Mouse (Mus musculus): Measurements from ENCODE around the gene Wnt5b. TPM values are rescaled to one million over a fixed set of nuclear protein-coding genes. Genes with fewer than 3 reads are reported as not detected.

Gene Wnt5b
- total RNA-seq, 2 experiments from 2014 or later, result 0.64 to 1.6 TPM

DNA sequence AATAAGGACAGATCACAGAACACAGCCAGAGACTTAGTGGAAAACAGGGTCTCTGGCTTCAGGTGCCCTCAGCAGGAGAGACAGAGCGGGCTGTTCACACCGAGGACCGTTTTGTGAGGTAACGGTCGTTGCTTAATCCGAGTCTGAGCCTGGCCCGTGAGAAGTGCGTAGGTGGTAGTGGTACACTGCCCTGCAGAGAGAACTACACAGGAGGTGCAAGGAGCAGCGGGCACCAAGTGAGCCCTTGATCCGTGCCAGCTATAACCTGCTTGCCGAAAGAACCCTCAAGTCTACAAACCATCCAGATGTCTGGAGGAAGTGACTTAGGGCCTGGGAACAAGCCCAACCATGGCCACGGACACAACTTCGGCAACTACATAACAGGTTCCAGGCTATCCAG lies 114.8 kb downstream of the Wnt5b start:
- no peak for DNase-seq
- intact Hi-C loops (cut with DNase I), result no loop called here

DNA sequence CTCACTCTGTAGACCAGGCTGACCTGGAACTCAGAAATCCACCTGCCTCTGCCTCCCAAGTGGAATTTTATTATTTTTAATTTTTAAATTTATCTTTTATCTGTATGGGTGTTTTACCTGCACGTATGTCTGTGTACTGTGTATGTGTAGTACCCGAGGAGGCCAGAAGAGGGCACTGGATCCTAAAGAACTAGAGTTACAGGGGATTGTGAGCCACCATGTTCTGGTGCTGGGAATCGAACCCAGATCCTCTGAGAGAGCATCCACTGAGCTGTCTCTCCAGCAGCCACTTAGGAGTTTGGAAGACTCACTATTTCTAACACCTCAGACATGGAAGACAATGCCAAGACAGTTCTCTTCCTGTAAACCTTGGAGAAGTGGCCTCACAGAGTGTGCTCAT lies 115.5 kb downstream of the Wnt5b start:
- intact Hi-C loops (cut with DNase I), result no loop called here

DNA sequence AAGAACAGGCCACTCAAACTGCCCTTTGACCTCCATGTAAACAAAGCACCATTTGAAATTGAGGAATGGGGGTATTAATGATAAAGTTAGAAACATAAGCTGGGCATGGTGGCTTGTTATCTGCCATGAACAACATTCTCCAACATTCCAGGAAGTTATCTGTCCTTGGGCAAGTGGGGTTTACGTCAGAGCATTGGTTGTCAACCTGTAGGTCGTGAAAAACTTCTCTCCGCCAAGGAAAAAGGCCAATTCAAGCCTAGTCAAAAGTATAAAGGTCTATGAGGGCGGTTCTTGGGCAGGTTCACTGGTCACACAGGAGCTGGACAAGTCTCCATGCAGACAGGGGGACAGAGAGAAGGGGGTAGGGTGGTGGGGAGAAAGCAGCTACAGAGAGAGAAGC lies 123.1 kb downstream of the Wnt5b start:
- intact Hi-C loops (cut with DNase I), result no loop called here

More for the DNA sequence above, 115.5 kb downstream of the Wnt5b start:
- DNase-seq, result no peak

DNA sequence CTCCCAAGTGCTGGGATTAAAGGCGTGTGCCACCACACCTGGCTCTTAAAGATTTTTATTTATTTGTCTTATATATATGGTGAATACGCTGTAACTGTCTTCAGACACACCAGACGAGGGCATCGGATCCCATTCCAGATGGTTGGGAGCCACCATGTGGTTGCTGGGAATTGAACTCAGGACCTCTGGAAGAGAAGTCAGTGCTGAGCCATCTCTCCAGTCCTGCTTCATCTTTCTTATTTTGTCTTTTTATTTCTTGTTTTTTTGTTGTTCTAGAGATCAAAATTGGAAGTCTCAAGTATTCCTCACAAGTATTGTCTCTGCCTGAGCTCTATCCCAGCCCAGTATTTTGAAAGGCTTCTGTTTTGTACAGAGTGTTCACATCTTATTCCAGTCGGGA lies 123.8 kb downstream of the Wnt5b start:
- intact Hi-C loops (cut with DNase I), result no loop called here
- DNase-seq, result no peak

More for the DNA sequence above, 123.1 kb downstream of the Wnt5b start:
- no peak for DNase-seq

DNA sequence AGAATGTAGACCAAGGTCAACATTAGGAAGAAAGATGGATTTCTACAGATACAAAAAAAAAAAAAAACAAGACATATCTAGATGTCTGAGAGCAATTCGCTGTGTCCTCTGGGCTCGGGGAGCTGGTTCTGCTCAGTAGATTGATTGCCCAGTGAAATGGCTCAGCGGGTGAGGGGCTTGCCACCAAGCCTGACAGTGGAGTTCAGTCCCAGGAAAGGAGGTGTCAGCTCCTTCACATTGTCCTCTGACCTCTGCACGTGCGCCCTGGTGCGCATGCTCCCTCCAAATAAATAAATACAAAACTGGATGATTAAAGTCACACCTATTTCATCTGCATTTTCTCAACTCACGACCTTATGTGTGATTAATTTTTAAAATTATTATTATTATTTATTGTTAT lies 124.7 kb downstream of the Wnt5b start:
- intact Hi-C loops (cut with DNase I), result no loop called here
- no peak for DNase-seq

DNA sequence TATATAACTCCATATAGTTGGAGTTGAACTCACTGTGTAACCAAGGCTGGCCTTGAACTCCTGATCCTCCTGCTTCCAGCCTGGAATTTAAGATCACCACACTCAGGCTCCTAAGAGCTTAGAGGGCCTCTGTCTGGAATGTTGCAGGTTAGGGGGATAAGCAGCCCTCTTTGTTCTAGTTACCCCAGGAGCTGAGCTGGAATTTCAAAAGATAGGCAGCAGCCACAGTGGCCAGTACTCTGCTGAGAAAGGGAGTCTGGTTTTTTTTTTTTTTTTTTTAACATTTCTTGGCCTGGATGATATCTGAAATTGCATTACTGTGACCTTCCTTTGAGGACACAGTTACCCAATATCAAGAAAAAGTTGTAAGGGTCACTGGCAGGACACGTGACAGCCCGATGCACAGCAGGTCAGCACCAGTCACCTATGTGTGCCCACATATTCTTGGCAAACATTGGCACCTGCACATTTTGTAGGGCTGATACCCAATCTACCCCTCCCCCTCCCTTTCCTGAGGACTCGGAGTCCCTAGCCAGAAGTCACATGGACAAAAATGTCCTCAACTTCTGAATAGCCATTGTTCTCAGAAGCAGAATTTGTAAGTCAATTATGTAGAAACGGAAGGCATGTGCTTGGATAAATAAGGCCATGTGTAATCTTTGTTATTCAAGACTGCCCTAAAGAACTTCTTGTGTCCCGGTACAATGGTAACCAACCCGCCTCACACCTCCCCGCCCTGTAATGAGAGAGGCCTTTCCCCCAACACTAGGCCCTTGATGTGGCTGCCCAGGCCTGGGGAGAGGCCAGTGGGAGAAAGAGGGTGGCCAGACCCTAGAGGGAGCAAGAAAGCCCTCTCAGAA lies 125.5 kb downstream of the Wnt5b start:
- no peak for DNase-seq
- intact Hi-C loops (cut with DNase I), result no loop called here

DNA sequence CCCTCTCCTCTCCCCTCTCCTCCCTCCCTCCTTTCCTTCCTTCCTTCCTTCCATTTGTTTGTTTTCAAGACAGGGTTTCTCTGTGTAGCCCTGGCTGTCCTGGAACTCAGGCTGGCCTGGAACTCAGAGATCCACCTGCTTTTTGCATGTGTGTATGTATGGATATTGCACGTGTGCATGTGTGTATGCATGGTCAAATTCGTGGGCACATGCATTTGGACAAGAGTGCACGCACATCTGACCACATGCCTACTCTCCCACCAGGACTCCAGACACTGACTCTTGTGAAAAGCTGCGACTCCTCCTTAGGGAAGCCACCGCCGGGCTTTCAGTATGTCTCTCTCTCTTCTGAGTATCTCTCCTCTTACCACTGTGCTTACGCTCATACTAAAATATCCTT lies 126.3 kb downstream of the Wnt5b start:
- intact Hi-C loops (cut with DNase I), result no loop called here
- no peak for DNase-seq

DNA sequence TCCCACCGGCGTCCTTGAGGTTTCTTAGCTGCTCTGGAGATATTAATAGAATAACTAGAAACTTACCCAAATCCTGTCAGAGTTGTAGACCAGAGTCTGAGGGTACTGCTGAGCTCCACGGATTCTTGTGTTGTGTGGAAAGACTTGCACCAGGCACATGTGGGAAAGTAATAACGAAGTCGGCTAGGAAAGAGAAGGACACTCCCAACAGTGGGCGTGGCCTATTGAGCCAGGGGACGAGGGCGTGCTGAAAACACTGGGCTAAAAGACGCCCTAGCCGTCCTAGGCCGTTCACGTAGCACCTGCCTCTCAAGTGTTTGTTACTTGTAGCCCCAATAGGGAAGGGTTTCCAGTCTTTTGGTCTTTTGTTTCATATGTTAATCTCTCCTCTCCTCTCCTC lies 126.8 kb downstream of the Wnt5b start, which contains the start of gene Adipor2:
Gene Adipor2, minus strand, starts transcription at position 351 of the 400 bp plus-strand sequence.
- peak; percentile 52 to 71 for DNase-seq
- intact Hi-C loops (cut with DNase I), result no loop called here

DNA sequence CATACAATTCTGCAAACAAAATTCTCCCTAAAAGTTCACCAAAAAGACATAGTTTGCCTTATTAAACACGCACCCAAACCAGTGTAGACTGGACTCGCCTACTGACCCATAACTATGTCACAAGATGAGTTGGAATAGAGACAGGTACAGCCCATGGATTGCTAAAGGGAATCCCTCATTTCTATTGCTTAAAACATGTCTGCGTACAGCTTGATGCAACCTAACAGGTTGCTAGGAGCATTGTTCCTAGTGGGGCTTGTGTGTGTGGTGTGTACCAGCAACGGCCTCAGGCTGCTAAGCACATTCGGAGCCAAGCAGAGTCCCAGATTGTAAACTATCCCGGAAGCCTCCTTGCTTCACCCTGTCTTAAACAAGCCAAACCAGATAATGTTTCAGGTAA lies 127.5 kb downstream of the Wnt5b start:
- intact Hi-C loops (cut with DNase I), result no loop called here
- no peak for DNase-seq

DNA sequence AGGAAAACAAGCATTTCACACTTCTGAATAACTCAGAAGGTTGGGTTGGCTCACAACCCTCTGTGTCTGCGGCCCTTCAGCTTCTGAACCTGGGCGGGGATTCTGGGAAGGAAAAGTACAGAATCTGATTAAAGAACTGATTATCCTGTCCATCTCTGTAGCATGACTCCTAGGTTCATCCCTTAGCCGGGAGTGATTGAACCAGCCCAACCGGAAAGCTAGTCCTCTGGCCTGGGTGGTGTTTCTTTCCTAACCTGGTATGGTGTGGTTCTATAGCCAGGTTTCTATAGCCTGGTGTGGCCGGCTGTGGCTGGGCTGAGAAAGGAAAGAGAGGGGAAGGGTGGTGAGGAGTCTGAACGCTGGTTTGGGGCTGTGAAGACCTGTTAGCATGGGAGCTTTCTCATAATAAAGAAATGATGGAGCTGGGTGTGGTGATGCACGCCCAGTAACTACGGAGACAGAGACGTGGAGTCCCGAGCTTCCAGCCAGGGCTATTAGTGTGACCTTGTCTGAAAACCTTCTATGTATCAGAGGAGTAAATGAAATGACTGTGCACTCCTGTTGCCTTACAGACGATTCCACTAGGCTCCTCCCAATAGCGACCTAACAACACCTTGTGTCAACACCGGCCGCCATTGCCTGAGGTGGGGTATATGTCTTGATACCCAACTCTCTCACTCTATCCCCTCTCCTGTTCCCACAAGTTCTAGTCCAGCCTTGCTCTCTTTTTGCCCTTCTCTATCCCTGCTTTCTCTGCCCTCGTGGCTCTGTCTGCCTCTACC lies 129.7 kb downstream of the Wnt5b start:
- intact Hi-C loops (cut with DNase I), result no loop called here
- no peak for DNase-seq

DNA sequence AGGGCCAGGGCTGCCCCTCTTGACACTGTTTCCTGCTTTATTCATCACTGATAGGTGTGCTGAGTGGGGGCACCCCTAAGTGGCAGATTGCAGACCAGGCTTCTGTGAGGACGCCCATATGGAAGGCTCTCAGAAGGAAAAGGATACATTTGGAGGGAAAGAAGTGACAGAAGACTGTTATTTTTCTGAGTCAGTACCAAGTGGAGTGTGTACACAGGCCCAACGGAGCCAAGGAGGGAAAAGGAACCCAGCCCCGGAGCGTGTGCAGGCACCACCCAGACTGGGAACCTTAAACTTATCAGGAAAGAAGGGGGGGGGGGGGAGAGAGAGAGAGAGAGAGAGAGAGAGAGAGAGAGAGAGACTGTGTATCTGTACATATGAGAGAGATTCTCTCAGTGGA lies 131.6 kb downstream of the Wnt5b start:
- DNase-seq, result no peak
- intact Hi-C loops (cut with DNase I), result no loop called here

DNA sequence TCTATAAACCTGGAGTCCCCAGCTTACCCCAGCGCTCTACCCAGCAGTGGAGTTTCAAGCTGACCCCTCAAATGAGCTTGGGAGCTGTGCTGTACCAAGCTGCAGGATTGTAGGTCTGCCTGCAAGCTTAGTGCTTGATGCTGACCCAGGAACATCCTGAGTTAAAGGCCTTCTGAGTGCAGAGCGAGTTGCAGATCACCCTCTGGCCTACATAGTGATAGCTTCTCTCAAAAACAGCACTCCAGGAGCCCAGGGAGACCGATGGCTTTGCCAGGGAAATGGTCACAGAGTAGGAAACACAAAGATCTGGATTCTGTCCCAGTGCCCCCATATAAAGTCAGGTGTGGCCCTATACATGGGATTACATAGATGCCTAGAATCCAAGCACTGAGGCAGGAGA lies 132.6 kb downstream of the Wnt5b start:
- intact Hi-C loops (cut with DNase I), result no loop called here
- no peak for DNase-seq

DNA sequence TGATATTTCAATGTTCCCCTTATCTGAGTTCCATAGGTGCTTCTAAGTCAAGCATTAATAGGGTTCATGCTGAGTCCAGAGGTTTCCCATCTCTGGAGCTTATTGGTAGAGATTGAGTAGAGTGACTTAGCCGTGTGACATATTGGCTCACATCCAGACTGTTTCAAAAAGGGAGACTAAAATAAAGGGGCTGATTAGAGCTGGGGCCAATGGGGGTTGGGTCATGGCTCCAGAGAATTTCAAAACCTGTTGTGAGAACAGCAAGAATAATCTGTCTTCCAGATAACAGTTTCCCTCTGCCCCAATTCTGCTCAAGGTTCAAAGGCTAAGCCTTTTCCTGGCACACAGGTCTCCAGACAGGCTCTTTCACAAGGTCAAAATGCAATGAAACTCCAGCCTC lies 134.4 kb downstream of the Wnt5b start:
- no peak for DNase-seq
- intact Hi-C loops (cut with DNase I), result no loop called here

DNA sequence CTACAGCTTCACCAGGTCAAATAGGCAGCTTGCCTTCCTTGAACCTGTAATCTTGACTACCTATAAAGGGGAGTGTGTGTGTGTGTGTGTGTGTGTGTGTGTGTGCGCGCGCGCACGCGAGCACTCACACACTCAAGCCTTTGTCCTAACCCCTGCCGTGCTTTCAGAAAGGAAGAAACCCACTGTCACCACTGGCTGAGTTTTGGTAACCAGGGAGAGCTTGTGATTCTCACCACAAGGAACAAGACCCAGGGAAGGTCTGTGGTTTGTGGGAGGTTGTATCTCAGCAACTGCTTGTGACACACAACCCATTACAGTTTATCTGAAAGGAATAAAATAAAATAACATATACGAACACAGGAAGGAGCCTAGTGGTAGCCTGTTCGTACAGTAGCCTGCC lies 135.6 kb downstream of the Wnt5b start:
- intact Hi-C loops (cut with DNase I), result no loop called here
- DNase-seq, result no peak

DNA sequence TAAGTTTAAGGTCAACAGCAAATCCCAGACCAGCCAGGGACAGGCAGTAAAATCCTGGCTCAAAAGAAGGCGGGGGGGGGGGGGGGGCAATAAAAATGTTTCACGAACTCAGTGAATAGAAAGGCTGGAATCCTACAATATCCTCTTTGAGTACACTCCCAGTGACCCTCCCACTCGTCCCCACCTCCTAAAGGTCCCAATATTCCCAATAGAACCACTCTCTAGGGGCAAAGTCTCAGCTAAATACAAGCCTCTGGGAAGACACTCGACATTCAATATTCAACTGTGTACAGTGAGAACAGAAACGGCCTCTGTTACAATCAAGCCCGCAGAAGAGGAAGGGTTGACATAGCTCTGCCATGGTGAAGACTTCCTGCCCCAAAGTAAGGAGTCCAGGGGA lies 136.3 kb downstream of the Wnt5b start:
- no peak for DNase-seq
- intact Hi-C loops (cut with DNase I), result no loop called here

DNA sequence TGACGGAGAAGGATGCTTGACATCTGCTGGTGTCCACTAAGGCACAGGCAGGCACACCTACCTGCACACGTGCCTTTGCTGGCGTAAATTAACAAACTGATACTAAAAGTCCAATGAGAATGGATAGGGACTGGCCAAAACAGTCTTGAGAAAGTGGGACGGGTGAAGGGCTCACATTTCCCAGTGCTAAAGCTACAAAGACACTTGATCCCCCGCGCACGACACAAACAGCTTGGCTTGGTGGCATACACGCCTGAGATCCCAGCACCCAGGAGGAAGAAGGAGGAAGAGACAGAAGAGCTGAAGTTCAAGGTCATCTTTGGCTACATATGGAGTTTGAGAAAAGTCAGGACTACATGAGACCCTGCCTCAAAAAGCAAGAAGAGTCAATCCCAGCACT lies 137.6 kb downstream of the Wnt5b start:
- intact Hi-C loops (cut with DNase I), result no loop called here

DNA sequence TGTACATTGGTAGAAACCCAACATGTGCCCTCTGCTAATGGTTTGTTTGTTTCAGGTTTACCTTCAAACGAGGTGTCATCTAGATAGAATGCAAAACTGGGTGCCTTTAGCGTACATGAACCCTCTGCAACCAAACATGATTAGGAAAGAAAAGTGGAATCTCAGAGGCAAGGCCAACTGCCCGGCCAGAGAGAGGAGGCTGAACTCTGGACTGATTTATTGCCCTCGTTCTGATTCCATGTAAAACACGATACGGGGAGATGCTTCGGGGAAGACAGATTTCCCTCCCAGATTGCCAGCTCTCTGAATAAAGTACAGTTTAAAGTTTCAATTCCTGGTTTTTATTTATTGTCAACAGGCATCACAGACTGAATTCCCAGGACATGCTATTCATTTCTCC lies 138.8 kb downstream of the Wnt5b start:
- intact Hi-C loops (cut with DNase I), result no loop called here
- DNase-seq, result no peak

More for the DNA sequence above, 137.6 kb downstream of the Wnt5b start:
- DNase-seq, result no peak

DNA sequence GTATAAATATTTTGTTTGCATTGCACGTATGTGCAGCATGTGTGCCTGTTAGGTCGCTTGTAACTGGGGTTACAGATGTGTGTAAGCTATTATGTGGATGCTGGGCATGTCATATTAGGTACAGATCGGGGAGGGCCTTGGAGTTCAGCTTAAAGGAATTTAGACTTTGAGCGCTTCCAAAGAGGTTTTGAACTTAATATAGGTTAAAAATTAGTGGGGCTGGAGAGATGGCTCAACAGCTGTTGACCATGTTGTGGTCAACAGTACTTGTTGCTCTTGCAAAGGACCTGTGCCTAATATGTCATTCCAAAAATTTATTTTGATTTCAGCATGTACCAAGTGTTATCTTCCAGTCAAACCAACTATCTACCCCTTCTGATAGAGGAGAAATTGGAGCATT lies 139.3 kb downstream of the Wnt5b start:
- no peak for DNase-seq
- intact Hi-C loops (cut with DNase I), result no loop called here

DNA sequence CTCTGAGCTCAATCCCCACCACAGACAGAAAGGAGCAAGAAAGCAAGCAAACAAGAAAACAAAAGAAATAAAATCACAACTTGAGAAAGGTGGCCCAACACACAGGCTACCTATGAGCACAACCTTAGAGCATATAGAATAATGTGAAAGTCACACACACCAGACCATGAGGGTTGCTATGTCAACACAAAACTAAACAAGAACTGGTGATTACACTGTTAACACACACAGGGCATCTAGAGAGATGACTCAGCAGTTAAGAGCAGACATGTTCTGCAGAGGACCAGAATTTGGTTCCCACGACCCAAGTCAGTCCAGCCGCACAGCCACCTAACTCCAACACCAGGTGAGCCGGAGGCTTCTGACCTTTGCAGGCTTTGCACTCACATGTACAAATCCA lies 141.2 kb downstream of the Wnt5b start:
- DNase-seq, result no peak
- intact Hi-C loops (cut with DNase I), result no loop called here

DNA sequence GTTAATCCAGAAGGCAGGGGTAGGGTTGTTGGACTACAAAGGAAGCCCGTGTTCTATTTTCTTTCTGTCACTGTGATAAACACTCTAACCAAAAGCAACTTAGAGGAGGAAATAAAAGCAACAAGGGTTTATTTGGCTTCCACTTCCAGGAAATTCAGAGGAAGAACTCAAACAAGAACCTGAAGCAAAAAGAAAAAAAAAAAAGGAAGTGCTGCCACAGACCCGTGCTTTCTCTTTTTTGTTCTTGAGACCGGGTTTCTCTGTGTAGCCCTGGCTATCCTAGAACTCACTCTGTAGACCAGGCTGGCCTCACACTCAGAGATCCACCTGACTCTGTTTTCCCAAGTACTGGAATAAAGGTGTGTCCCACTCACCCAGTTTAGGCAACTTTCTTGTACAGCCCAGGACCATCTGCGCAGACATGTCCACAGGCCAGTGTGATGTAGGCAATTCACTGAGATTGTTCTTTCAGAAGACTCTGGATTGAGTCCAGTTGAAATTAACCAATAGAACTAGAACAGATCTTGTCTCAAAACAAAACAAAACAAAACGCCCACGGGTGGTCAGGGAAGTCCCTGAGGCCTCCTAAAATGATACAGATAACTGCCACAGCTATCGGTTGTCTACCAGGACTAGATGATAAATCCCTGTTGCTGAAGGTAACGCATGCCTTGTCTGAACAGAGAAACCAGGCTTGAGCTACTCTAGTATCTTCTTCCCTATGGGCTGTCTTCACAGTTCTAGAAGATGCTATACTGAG lies 142.4 kb downstream of the Wnt5b start:
- DNase-seq, result no peak
- intact Hi-C loops (cut with DNase I), result no loop called here

DNA sequence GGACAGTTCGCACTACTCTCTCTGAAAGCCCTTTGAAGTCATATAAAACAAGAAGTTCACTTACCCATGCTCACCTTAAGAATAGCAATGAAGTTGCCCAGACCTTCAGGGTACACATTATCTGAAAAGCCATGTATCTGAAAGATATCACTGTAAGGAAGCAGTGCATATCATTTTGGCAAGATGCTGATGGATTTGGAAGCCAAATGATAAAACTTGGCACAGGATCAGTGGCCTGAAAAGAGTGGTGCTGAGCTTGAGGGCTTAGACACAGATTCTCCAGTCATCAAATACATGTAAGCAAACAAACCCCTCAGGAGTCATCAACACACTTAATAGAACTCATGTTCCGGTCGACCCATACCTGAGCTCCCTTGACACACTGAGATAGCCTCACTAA lies 143.5 kb downstream of the Wnt5b start:
- intact Hi-C loops (cut with DNase I), result no loop called here

More for the DNA sequence above, 143.5 kb downstream of the Wnt5b start:
- no peak for DNase-seq
